Mouse (Mus musculus) gastrocnemius, adult 2 months (tissue): ENCODE results near the gene Kcnj8. TPM values are rescaled to one million over a fixed set of nuclear protein-coding genes. Genes with fewer than 3 reads are reported as not detected.

Experiments
- DNase-seq: peaks from one replicate; pipeline ENCODE4 v3.0.0; 2022
- H3K27ac ChIP-seq: fragments of 200-600 bp; 2 replicates; pipeline ENCODE4 v1.8.1; 2022; ENCODE audit warnings: mild to moderate bottlenecking
- H3K4me3 ChIP-seq: fragments of 200-600 bp; 2 replicates; pipeline ENCODE4 v1.8.1; 2022; ENCODE audit warnings: mild to moderate bottlenecking, moderate library complexity
- CTCF ChIP-seq: fragments of 200-600 bp; IDR thresholded peaks from 2 replicates; pipeline ENCODE4 v1.8.1; 2022; ENCODE audit warnings: antibody characterized with exemption, mild to moderate bottlenecking, moderate library complexity
- intact Hi-C: fragments of 180-260 bp; cut with DNase I; formaldehyde crosslinking; loops from one replicate; pipeline ENCODE4 v1.15.1; 2025
- long read RNA-seq, 2 experiments: library from polyadenylated mRNA; stranded (forward); transcript quantifications; one replicate each; pipeline ENCODE4 v2.0.0; 2021
- total RNA-seq, 2 experiments: library from RNA; stranded (reverse); gene quantifications; 2 replicates each; pipeline ENCODE4 v1.2.3; 2021

The Kcnj8 gene
- 1 to 10 TPM; 8.2 to 8.4 TPM for total RNA-seq
- long read RNA-seq, experiment 1, transcript Kcnj8-202 (3 exons, 2,548 nt), result major isoform, 11 of 18 reads
- long read RNA-seq, experiment 1, partial matches to known transcripts, result 2 of 18 reads
- long read RNA-seq, experiment 1, other reads (novel, unspliced or antisense), result 5 of 18 reads
- long read RNA-seq, experiment 2, transcript Kcnj8-202 (3 exons, 2,548 nt), result major isoform, 27 of 31 reads
- long read RNA-seq, experiment 2, partial matches to known transcripts, result 0 of 31 reads
- long read RNA-seq, experiment 2, other reads (novel, unspliced or antisense), result 1 of 31 reads

GRCm38 (mm10) chr6:142571055-142571618 is at the start of gene Kcnj8:
Gene Kcnj8, minus strand, starts transcription at chr6:142571614.
- DNase-seq, result peak; percentile 80
- Histone ChIP-seq H3K4me3 (peak within 1 kb of the TSS; percentile 71), H3K27ac (peak within 1 kb of the TSS; percentile 72)
- TF ChIP-seq CTCF, result no peak
- intact Hi-C loops, result loop anchor here (5.0 kb wide), 1 partner anchor 39 kb away; no protein-coding TSS in a partner anchor

GRCm38 (mm10) chr6:142616659-142617058 is 45.2 kb upstream of the Kcnj8 start:
- no peak for DNase-seq

GRCm38 (mm10) chr6:142614324-142614723 is 42.9 kb upstream of the Kcnj8 start:
- H3K4me3 ChIP-seq, result no peak overlapping the region
- intact Hi-C loops, result no loop called here
- H3K27ac ChIP-seq, result 0 out of 2 replicates have a peak overlapping the region, but pooled peaks have one; percentile 24
- DNase-seq, result no peak
- no peak for TF ChIP-seq CTCF

More at GRCm38 (mm10) chr6:142616659-142617058, 45.2 kb upstream of the Kcnj8 start:
- Histone ChIP-seq H3K4me3 (no peak overlapping the region), H3K27ac (peak overlapping the region; percentile 50; the same call in 1 of the 2 replicates)
- intact Hi-C loops, result no loop called here
- TF ChIP-seq CTCF, result no peak

- intact Hi-C loops, result no loop called here
- no peak for DNase-seq
- no peak overlapping the region for H3K27ac ChIP-seq
- no peak overlapping the region for H3K4me3 ChIP-seq
- no peak for TF ChIP-seq CTCF
Measured at GRCm38 (mm10) chr6:142612366-142612765, 41.0 kb upstream of the Kcnj8 start.

GRCm38 (mm10) chr6:142609401-142610373 is 38.3 kb upstream of the Kcnj8 start:
- no peak for TF ChIP-seq CTCF
- DNase-seq, result no peak
- intact Hi-C loops, result no loop called here
- no peak overlapping the region; the same call in 1 of the 2 replicates for H3K27ac ChIP-seq
- no peak overlapping the region for H3K4me3 ChIP-seq

GRCm38 (mm10) chr6:142607080-142607479 is 35.7 kb upstream of the Kcnj8 start:
- no peak for TF ChIP-seq CTCF
- DNase-seq, result no peak
- intact Hi-C loops, result no loop called here
- Histone ChIP-seq H3K27ac (no peak overlapping the region; the same call in 1 of the 2 replicates), H3K4me3 (no peak overlapping the region)

GRCm38 (mm10) chr6:142602772-142603171 is 31.4 kb upstream of the Kcnj8 start:
- intact Hi-C loops, result no loop called here
- H3K4me3 ChIP-seq, result no peak overlapping the region
- DNase-seq, result no peak
- no peak overlapping the region for H3K27ac ChIP-seq
- TF ChIP-seq CTCF, result no peak

GRCm38 (mm10) chr6:142578831-142579230 is 7.4 kb upstream of the Kcnj8 start:
- no peak overlapping the region for H3K4me3 ChIP-seq
- no peak overlapping the region for H3K27ac ChIP-seq
- TF ChIP-seq CTCF, result no peak
- DNase-seq, result no peak
- intact Hi-C loops, result no loop called here

GRCm38 (mm10) chr6:142577801-142578200 is 6.4 kb upstream of the Kcnj8 start:
- no peak overlapping the region for H3K27ac ChIP-seq
- DNase-seq, result no peak
- intact Hi-C loops, result no loop called here
- H3K4me3 ChIP-seq, result no peak overlapping the region
- TF ChIP-seq CTCF, result no peak

- DNase-seq, result no peak
- no peak for TF ChIP-seq CTCF
- H3K27ac ChIP-seq, result peak overlapping the region; percentile 72
- intact Hi-C loops, result loop anchor here (5.0 kb wide), 1 partner anchor 41 kb away; no protein-coding TSS in a partner anchor
- no peak overlapping the region for H3K4me3 ChIP-seq
Measured at GRCm38 (mm10) chr6:142572876-142573275, 1.5 kb upstream of the Kcnj8 start.

- intact Hi-C loops, result loop anchor here (5.0 kb wide), 1 partner anchor 39 kb away; no protein-coding TSS in a partner anchor
- TF ChIP-seq CTCF, result no peak
- Histone ChIP-seq H3K4me3 (peak overlapping the region; percentile 71), H3K27ac (peak overlapping the region; percentile 72)
- DNase-seq, result peak; percentile 26
Measured at GRCm38 (mm10) chr6:142571629-142572360, 381 bp upstream of the Kcnj8 start.
